Mouse (Mus musculus): ENCODE results near the gene Btbd35f20.
"Not testable (repeated sequence)": the region's sequence is repeated elsewhere in the genome, so short reads cannot be mapped to it uniquely, and the experiment has no call there.

Btbd35f20 gene

GRCm38 (mm10) chrX:4291145-4291544 lies at the start of gene Btbd35f20:
Btbd35f20 (minus strand) TSS chrX:4291245.
- not testable (repeated sequence) for TF ChIP-seq GATA4 (IDR thresholded peaks at IDR 0.05; ENCODE audit: insufficient replicate concordance, low read length)

All from liver, adult (tissue).